Mouse (Mus musculus) liver, adult 10 weeks (tissue): ENCODE results near the gene Gm10985. TPM values are rescaled to one million over a fixed set of nuclear protein-coding genes. Genes with fewer than 3 reads are reported as not detected.

ENCODE experiments used
- polyA plus RNA-seq: library from polyadenylated mRNA; stranded (reverse); fragments of 350-450 nt; fragmentation: Illumina TruSeq; extraction: RNeasy Lipid Tissue Mini Kit (QIAGEN cat#74804); gene quantifications from one replicate; pipeline ENCODE4 v1.2.3, GENCODE M21; 2014; ENCODE audit warnings: low read depth, low replicate concordance

The Gm10985 gene
- polyA plus RNA-seq = not detected

GRCm38 (mm10) chr3:53844786-53845185, at the start of gene Gm10985:
TSS of gene Gm10985 (plus strand) at chr3:53845086.

DNA sequence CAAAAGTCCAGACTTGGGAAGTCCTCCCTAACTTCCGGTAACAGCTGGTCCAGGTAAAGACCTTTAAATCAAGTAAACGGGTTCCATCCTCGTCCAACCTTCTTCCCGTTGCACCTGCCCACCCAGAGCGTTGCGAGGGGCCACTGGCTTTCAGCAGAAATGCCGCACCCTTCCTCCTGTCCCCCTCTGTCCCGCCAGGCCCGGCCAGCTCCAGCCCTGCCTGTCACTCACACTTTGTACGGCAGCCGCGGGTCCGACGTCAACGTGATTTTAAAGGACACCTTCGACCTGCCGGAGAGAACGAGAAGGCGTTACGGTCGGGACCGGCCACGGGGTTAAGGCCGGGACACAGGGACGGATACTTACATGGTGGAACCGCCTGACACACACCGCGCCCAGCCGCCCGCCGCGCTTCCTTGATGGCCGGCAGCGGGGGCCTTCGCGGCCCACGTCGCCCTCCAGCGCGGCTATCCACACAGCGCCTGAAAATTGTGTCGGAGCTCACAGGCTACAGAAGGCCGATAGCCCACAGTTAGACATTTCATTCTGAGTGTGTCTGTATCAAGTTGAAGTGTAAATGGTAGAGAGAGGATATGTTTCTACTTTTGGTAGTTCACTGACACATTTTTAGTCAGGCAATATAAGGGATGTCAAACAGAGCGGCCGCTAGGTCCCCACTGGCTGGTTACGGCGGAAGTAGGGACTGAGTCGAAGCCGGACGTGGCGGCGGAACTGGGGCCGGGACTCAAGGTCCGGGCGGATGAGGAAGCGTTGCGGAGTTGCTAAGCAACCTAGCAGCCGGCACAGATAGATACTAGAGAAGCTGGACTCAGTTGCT, 18.7 kb downstream of the Gm10985 start, which contains the start of gene Ufm1:
TSS of gene Ufm1 (minus strand) at position 448 of the 838 bp plus-strand sequence.

Other genes with a start within 250 kb of the Gm10985 start
- gene Frem2, start 187.7 kb upstream of the Gm10985 start, polyA plus RNA-seq = not detected
- 134 TPM for gene Ufm1, start 18.7 kb downstream of the Gm10985 start, polyA plus RNA-seq